Mouse (Mus musculus): ENCODE data around the gene Gm45753.
"Not testable (repeated sequence)": the region's sequence is repeated elsewhere in the genome, so short reads cannot be mapped to it uniquely, and the experiment has no call there.

Gene Gm45753

GRCm38 (mm10) chr8:45308366-45308765, at the start of gene Gm45753:
Gm45753 (minus strand) TSS chr8:45308466.
- no peak for DNase-seq

- no peak for DNase-seq
Observed at GRCm38 (mm10) chr8:45355809-45356208, 47.5 kb upstream of the Gm45753 start.

GRCm38 (mm10) chr8:45345031-45345430, 36.8 kb upstream of the Gm45753 start:
- peak; percentile 34 for DNase-seq

GRCm38 (mm10) chr8:45344298-45344697, 36.0 kb upstream of the Gm45753 start:
- DNase-seq = no peak

- DNase-seq = no peak
Observed at GRCm38 (mm10) chr8:45341630-45342628, 33.7 kb upstream of the Gm45753 start.

- no peak for DNase-seq
Observed at GRCm38 (mm10) chr8:45333493-45333892, 25.2 kb upstream of the Gm45753 start.

GRCm38 (mm10) chr8:45332685-45333409, 24.6 kb upstream of the Gm45753 start, which contains the start of gene Cyp4v3:
Cyp4v3 (minus strand) TSS chr8:45333216.
- DNase-seq = peak; percentile 4

- DNase-seq = no peak
Observed at GRCm38 (mm10) chr8:45330856-45331255, 22.6 kb upstream of the Gm45753 start.

- no peak for DNase-seq
Observed at GRCm38 (mm10) chr8:45329206-45329980, 21.1 kb upstream of the Gm45753 start.

- DNase-seq = not testable (repeated sequence)
Observed at GRCm38 (mm10) chr8:45327076-45327475, 18.8 kb upstream of the Gm45753 start.

GRCm38 (mm10) chr8:45324151-45324550, 15.9 kb upstream of the Gm45753 start:
- DNase-seq = no peak

- DNase-seq = no peak
Observed at GRCm38 (mm10) chr8:45321365-45321764, 13.1 kb upstream of the Gm45753 start.

GRCm38 (mm10) chr8:45320930-45321329, 12.7 kb upstream of the Gm45753 start:
- DNase-seq = no peak

GRCm38 (mm10) chr8:45310967-45311366, 2.7 kb upstream of the Gm45753 start:
- DNase-seq = no peak

GRCm38 (mm10) chr8:45305479-45305878, 2.8 kb downstream of the Gm45753 start:
- DNase-seq = no peak

- DNase-seq = no peak
Observed at GRCm38 (mm10) chr8:45304354-45304753, 3.9 kb downstream of the Gm45753 start.

GRCm38 (mm10) chr8:45302390-45302789, 5.9 kb downstream of the Gm45753 start:
- no peak for DNase-seq

- DNase-seq = no peak
Observed at GRCm38 (mm10) chr8:45295276-45295675, 13.0 kb downstream of the Gm45753 start.

- DNase-seq = no peak
Observed at GRCm38 (mm10) chr8:45294687-45295086, 13.6 kb downstream of the Gm45753 start, which contains the start of gene Klkb1. Klkb1 (minus strand) TSS chr8:45294859.

GRCm38 (mm10) chr8:45291790-45292189, 16.5 kb downstream of the Gm45753 start:
- DNase-seq = peak; percentile 39

GRCm38 (mm10) chr8:45281630-45282029, 26.6 kb downstream of the Gm45753 start:
- no peak for DNase-seq

GRCm38 (mm10) chr8:45277453-45277852, 30.8 kb downstream of the Gm45753 start:
- no peak for DNase-seq

- no peak for DNase-seq
Observed at GRCm38 (mm10) chr8:45274317-45274716, 33.9 kb downstream of the Gm45753 start.

Measured in cerebellum, adult 11-12 months (tissue).